Mouse (Mus musculus): ENCODE data around the gene Ano1. TPM values are rescaled to one million over a fixed set of nuclear protein-coding genes. Genes with fewer than 3 reads are reported as not detected.
A peak's percentile ranks its signal among the peaks of the same experiment; 100 is the strongest.

The Ano1 gene
- polyA plus RNA-seq, 1 experiment from 2014 or later: 7.5 TPM

- no peak; the same call in 1 of the 2 replicates for ATAC-seq (ENCODE audit: low FRiP score)
- WGBS: 39% methylated on average over 5 of the region's 5 CpGs
Measured at GRCm38 (mm10) chr7:144684467-144684866, 67.3 kb downstream of the Ano1 start.

GRCm38 (mm10) chr7:144680096-144680495 is 71.7 kb downstream of the Ano1 start:
- H3K27ac ChIP-seq: no peak overlapping the region
- H3K27me3 ChIP-seq: peaks cover 35% of the 10 kb centered on the region
- H3K36me3 ChIP-seq: no peaks in the 10 kb centered on the region
- ATAC-seq (ENCODE audit: low FRiP score): no peak
- peaks cover 14% of the 10 kb centered on the region for H3K4me1 ChIP-seq
- H3K4me3 ChIP-seq: no peak overlapping the region
- H3K9me3 ChIP-seq (replicated peaks): no peaks in the 10 kb centered on the region
- 87% methylated on average over 5 of the region's 5 CpGs for WGBS
- no peak overlapping the region for H3K9ac ChIP-seq
- H3K4me2 ChIP-seq (replicated peaks): no peak overlapping the region

More at GRCm38 (mm10) chr7:144684467-144684866, 67.3 kb downstream of the Ano1 start:
- Histone ChIP-seq H3K36me3 (no peaks in the 10 kb centered on the region), H3K9me3 (replicated peaks) (no peaks in the 10 kb centered on the region), H3K4me1 (peaks cover 12% of the 10 kb centered on the region), H3K4me2 (replicated peaks) (no peak overlapping the region), H3K27ac (no peak overlapping the region), H3K4me3 (no peak overlapping the region), H3K27me3 (peaks cover 7% of the 10 kb centered on the region), H3K9ac (no peak overlapping the region)

GRCm38 (mm10) chr7:144678241-144679030 is 73.3 kb downstream of the Ano1 start:
- no peak for ATAC-seq (ENCODE audit: low FRiP score)

GRCm38 (mm10) chr7:144677341-144678086 is 74.3 kb downstream of the Ano1 start:
- no peak overlapping the region for H3K9ac ChIP-seq
- no peak for ATAC-seq (ENCODE audit: low FRiP score)
- WGBS: 42% methylated on average over 11 of the region's 12 CpGs
- H3K27ac ChIP-seq: no peak overlapping the region
- H3K4me3 ChIP-seq: no peak overlapping the region
- no peaks in the 10 kb centered on the region for H3K9me3 ChIP-seq (replicated peaks)
- peaks cover 39% of the 10 kb centered on the region for H3K27me3 ChIP-seq
- no peaks in the 10 kb centered on the region for H3K36me3 ChIP-seq
- H3K4me2 ChIP-seq (replicated peaks): 0 out of 2 replicates have a peak overlapping the region, but pooled peaks have one; percentile 70
- H3K4me1 ChIP-seq: peaks cover 7% of the 10 kb centered on the region

More at GRCm38 (mm10) chr7:144678241-144679030, 73.3 kb downstream of the Ano1 start:
- 9% methylated on average over 68 of the region's 68 CpGs for WGBS
- no peaks in the 10 kb centered on the region for H3K36me3 ChIP-seq
- peak overlapping the region; percentile 39 for H3K4me3 ChIP-seq
- H3K9ac ChIP-seq: peak overlapping the region; percentile 54; the same call in 1 of the 2 replicates
- no peak overlapping the region for H3K27ac ChIP-seq
- H3K27me3 ChIP-seq: peaks cover 35% of the 10 kb centered on the region
- H3K9me3 ChIP-seq (replicated peaks): no peaks in the 10 kb centered on the region
- peak overlapping the region; percentile 70 for H3K4me2 ChIP-seq (replicated peaks)
- H3K4me1 ChIP-seq: peaks cover 7% of the 10 kb centered on the region

- WGBS: 91% methylated on average over 8 of the region's 8 CpGs
- H3K27ac ChIP-seq: no peak overlapping the region
- no peaks in the 10 kb centered on the region for H3K9me3 ChIP-seq (replicated peaks)
- H3K4me3 ChIP-seq: no peak overlapping the region
- H3K27me3 ChIP-seq: peaks cover 40% of the 10 kb centered on the region
- no peaks in the 10 kb centered on the region for H3K36me3 ChIP-seq
- ATAC-seq (ENCODE audit: low FRiP score): no peak
- H3K4me1 ChIP-seq: peaks cover 7% of the 10 kb centered on the region
- H3K4me2 ChIP-seq (replicated peaks): no peak overlapping the region
- no peak overlapping the region for H3K9ac ChIP-seq
Measured at GRCm38 (mm10) chr7:144675632-144676031, 76.1 kb downstream of the Ano1 start.

GRCm38 (mm10) chr7:144669895-144670294 is 81.9 kb downstream of the Ano1 start:
- Histone ChIP-seq H3K9me3 (replicated peaks) (no peaks in the 10 kb centered on the region), H3K27me3 (peaks cover 7% of the 10 kb centered on the region; the same call in 1 of the 2 replicates), H3K4me1 (0 out of 2 replicates have a peak, but pooled peaks cover 2% of the 10 kb centered on the region), H3K4me2 (replicated peaks) (no peak overlapping the region), H3K36me3 (no peaks in the 10 kb centered on the region), H3K4me3 (no peak overlapping the region), H3K9ac (no peak overlapping the region), H3K27ac (no peak overlapping the region)
- no peak for ATAC-seq (ENCODE audit: low FRiP score)
- WGBS: 88% methylated on average over 2 of the region's 2 CpGs

- no peak overlapping the region for H3K27ac ChIP-seq
- H3K4me3 ChIP-seq: no peak overlapping the region
- H3K36me3 ChIP-seq: no peaks in the 10 kb centered on the region
- WGBS: 46% methylated on average over 6 of the region's 7 CpGs
- H3K27me3 ChIP-seq: peaks cover 7% of the 10 kb centered on the region; the same call in 1 of the 2 replicates
- H3K9ac ChIP-seq: no peak overlapping the region
- H3K4me2 ChIP-seq (replicated peaks): no peak overlapping the region
- peaks cover 6% of the 10 kb centered on the region for H3K4me1 ChIP-seq
- H3K9me3 ChIP-seq (replicated peaks): no peaks in the 10 kb centered on the region
- no peak for ATAC-seq (ENCODE audit: low FRiP score)
Measured at GRCm38 (mm10) chr7:144668603-144669278, 83.0 kb downstream of the Ano1 start.

GRCm38 (mm10) chr7:144667091-144667490 is 84.7 kb downstream of the Ano1 start:
- no peaks in the 10 kb centered on the region for H3K9me3 ChIP-seq (replicated peaks)
- no peak for ATAC-seq (ENCODE audit: low FRiP score)
- H3K27ac ChIP-seq: no peak overlapping the region
- peaks cover 6% of the 10 kb centered on the region for H3K4me1 ChIP-seq
- H3K9ac ChIP-seq: no peak overlapping the region
- 95% methylated on average over 6 of the region's 6 CpGs for WGBS
- peaks cover 7% of the 10 kb centered on the region; the same call in 1 of the 2 replicates for H3K27me3 ChIP-seq
- H3K36me3 ChIP-seq: no peaks in the 10 kb centered on the region
- no peak overlapping the region for H3K4me3 ChIP-seq
- H3K4me2 ChIP-seq (replicated peaks): no peak overlapping the region

GRCm38 (mm10) chr7:144665585-144665984 is 86.2 kb downstream of the Ano1 start:
- Histone ChIP-seq H3K4me3 (no peak overlapping the region), H3K4me2 (replicated peaks) (no peak overlapping the region), H3K9me3 (replicated peaks) (no peaks in the 10 kb centered on the region), H3K27ac (no peak overlapping the region), H3K27me3 (peaks cover 10% of the 10 kb centered on the region; the same call in 1 of the 2 replicates), H3K9ac (no peak overlapping the region), H3K36me3 (no peaks in the 10 kb centered on the region), H3K4me1 (peaks cover 6% of the 10 kb centered on the region)
- 92% methylated on average over 3 of the region's 3 CpGs for WGBS
- no peak for ATAC-seq (ENCODE audit: low FRiP score)

GRCm38 (mm10) chr7:144663566-144663965 is 88.2 kb downstream of the Ano1 start:
- Histone ChIP-seq H3K4me3 (no peak overlapping the region), H3K4me2 (replicated peaks) (no peak overlapping the region), H3K27ac (no peak overlapping the region), H3K9ac (no peak overlapping the region), H3K4me1 (peaks cover 6% of the 10 kb centered on the region), H3K9me3 (replicated peaks) (no peaks in the 10 kb centered on the region), H3K36me3 (no peaks in the 10 kb centered on the region), H3K27me3 (peaks cover 12% of the 10 kb centered on the region; the same call in 1 of the 2 replicates)
- WGBS: 59% methylated on average over 6 of the region's 6 CpGs
- ATAC-seq (ENCODE audit: low FRiP score): no peak

GRCm38 (mm10) chr7:144656261-144656967 is 95.4 kb downstream of the Ano1 start:
- Histone ChIP-seq H3K27me3 (peaks cover 5% of the 10 kb centered on the region), H3K27ac (no peak overlapping the region), H3K4me1 (peaks cover 30% of the 10 kb centered on the region), H3K9me3 (replicated peaks) (no peaks in the 10 kb centered on the region), H3K9ac (no peak overlapping the region), H3K4me2 (replicated peaks) (no peak overlapping the region), H3K4me3 (no peak overlapping the region), H3K36me3 (no peaks in the 10 kb centered on the region)
- 91% methylated on average over 9 of the region's 9 CpGs for WGBS
- no peak for ATAC-seq (ENCODE audit: low FRiP score)

Measured in hindbrain, embryonic 12.5 days (tissue).